Mouse (Mus musculus) midbrain, embryonic 12.5 days (tissue): Measurements from ENCODE around the gene Tmcc1. TPM values are rescaled to one million over a fixed set of nuclear protein-coding genes. Genes with fewer than 3 reads are reported as not detected.

Source experiments
- ATAC-seq: fragments of 200-750 bp; cut with Nextera tagmentation; 2 replicates; pipeline ENCODE4 v1.8.0; 2017; ENCODE audit warnings: low read depth, moderate TSS enrichment, moderate library complexity; ENCODE audit not compliant: low FRiP score
- H3K27ac ChIP-seq: fragments of 300-500 bp; sonication (generic); replicated peaks from 2 replicates; pipeline ENCODE4 v1.5.1; 2016; ENCODE audit warnings: mild to moderate bottlenecking
- H3K27me3 ChIP-seq: fragments of 300-500 bp; sonication (generic); 2 replicates; pipeline ENCODE4 v1.6.1; 2016; ENCODE audit warnings: mild to moderate bottlenecking
- H3K36me3 ChIP-seq: fragments of 300-500 bp; sonication (generic); 2 replicates; pipeline ENCODE4 v1.6.1; 2016
- H3K4me1 ChIP-seq: fragments of 300-500 bp; sonication (generic); 2 replicates; pipeline ENCODE4 v1.6.1; 2016
- H3K4me2 ChIP-seq: fragments of 300-500 bp; sonication (generic); replicated peaks from 2 replicates; pipeline ENCODE4 v1.6.1; 2016; ENCODE audit warnings: mild to moderate bottlenecking, moderate library complexity
- H3K4me3 ChIP-seq: fragments of 300-500 bp; sonication (generic); 2 replicates; pipeline ENCODE4 v1.5.1; 2016; ENCODE audit warnings: mild to moderate bottlenecking
- H3K9ac ChIP-seq: fragments of 300-500 bp; sonication (generic); replicated peaks from 2 replicates; pipeline ENCODE4 v1.6.1; 2016; ENCODE audit warnings: mild to moderate bottlenecking, moderate library complexity
- H3K9me3 ChIP-seq: fragments of 300-500 bp; sonication (generic); 2 replicates; pipeline ENCODE4 v1.6.1; 2016; ENCODE audit warnings: mild to moderate bottlenecking
- WGBS: fragments of 180-500 bp; shearing (Covaris S2); methylation state at CpG from one replicate; pipeline ENCODE4 v1.1.7; 2016; 5-methylcytosine and 5-hydroxymethylcytosine counted together
- polyA plus RNA-seq: library from polyadenylated mRNA; unstranded; fragments of >200 nt; fragmentation: Nextera tagmentation; extraction: Ambion mirVana; gene quantifications from 2 replicates; pipeline ENCODE4 v1.2.1, GENCODE M21; 2016

Gene Tmcc1
- polyA plus RNA-seq, 1 experiment from 2014 or later = 31.2 TPM

GRCm38 (mm10) chr6:115972083-115972764 is 221.1 kb downstream of the Tmcc1 start:
- H3K27ac ChIP-seq = no peak overlapping the region

DNA sequence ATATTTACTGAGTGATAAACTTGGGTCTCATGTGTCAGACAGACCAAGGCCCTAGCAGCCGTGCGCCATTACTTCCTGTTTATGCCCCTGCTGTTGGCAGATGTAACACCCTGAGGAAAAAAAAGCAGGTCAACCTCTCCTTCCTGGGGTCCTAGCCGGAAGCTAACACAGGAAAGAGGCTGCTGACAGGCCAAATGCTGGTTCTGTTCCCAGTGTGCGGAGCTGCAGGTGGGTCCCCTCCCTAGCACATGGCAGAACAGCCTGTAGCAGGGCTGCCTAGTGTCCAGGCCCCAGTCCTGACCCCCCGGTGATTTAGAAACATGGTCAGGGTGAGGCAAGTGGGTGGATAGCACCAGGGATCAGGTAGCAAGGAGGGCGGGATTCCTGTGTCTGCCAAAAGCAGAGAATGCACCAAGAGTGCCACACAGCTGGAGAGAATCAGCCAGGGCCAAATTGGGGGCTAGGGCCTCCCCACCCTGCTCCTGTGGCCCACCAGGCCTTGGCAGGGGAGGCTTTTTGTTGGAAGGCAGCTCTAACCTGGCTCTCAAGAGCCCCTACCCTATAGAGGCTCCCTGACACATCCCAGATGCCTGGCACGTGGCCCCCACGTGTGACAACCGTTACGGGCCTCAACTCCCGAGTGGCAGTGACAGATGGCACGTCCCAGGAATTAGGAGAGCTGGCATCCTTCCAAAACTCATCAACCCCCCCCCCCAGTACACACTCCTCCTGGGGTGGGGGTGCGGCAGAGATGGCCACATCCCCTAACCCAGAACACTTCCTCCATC is 221.8 kb downstream of the Tmcc1 start:
- peaks cover 20% of the 10 kb centered on the region for H3K4me1 ChIP-seq
- H3K9me3 ChIP-seq = no peaks in the 10 kb centered on the region
- no peak overlapping the region for H3K27ac ChIP-seq
- H3K36me3 ChIP-seq = no peaks in the 10 kb centered on the region
- ATAC-seq = no peak
- H3K4me2 ChIP-seq = no peak overlapping the region
- H3K27me3 ChIP-seq = no peaks in the 10 kb centered on the region
- WGBS = 77% methylated on average over 13 of the region's 13 CpGs
- no peak overlapping the region for H3K4me3 ChIP-seq
- no peak overlapping the region for H3K9ac ChIP-seq

More at GRCm38 (mm10) chr6:115972083-115972764, 221.1 kb downstream of the Tmcc1 start:
- no peak overlapping the region for H3K9ac ChIP-seq
- H3K9me3 ChIP-seq = no peaks in the 10 kb centered on the region
- H3K27me3 ChIP-seq = no peaks in the 10 kb centered on the region
- no peaks in the 10 kb centered on the region for H3K36me3 ChIP-seq
- peaks cover 20% of the 10 kb centered on the region for H3K4me1 ChIP-seq
- WGBS = 83% methylated on average over 7 of the region's 7 CpGs
- no peak for ATAC-seq
- H3K4me3 ChIP-seq = no peak overlapping the region
- no peak overlapping the region for H3K4me2 ChIP-seq

DNA sequence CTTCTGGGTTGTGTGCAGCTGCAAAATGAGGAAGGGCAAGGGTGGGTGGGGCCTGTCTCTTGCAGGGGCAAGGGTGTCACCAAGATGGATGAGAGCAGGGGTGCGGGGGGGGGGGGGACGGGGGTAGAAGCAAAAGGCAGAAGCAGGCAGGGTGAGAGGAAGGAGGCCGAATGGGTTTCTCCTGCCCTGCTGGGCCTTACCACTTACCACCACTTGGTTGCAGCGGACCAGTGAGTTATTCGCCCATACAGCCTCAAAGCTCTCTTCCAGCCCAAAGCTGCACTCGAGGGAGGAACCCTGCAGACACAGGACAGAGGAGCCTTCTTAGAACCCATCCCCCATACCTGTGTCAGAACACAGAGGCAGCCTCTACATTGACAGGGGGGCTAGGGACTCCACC is 223.3 kb downstream of the Tmcc1 start:
- WGBS = 58% methylated on average over 4 of the region's 6 CpGs
- Histone ChIP-seq H3K9ac (no peak overlapping the region), H3K4me3 (no peak overlapping the region), H3K36me3 (no peaks in the 10 kb centered on the region), H3K4me1 (peaks cover 20% of the 10 kb centered on the region), H3K4me2 (no peak overlapping the region), H3K9me3 (no peaks in the 10 kb centered on the region), H3K27me3 (no peaks in the 10 kb centered on the region), H3K27ac (no peak overlapping the region)
- no peak for ATAC-seq

- no peak overlapping the region for H3K9ac ChIP-seq
- WGBS = 74% methylated on average over 9 of the region's 9 CpGs
Observed at GRCm38 (mm10) chr6:115969103-115969502, 224.2 kb downstream of the Tmcc1 start.

DNA sequence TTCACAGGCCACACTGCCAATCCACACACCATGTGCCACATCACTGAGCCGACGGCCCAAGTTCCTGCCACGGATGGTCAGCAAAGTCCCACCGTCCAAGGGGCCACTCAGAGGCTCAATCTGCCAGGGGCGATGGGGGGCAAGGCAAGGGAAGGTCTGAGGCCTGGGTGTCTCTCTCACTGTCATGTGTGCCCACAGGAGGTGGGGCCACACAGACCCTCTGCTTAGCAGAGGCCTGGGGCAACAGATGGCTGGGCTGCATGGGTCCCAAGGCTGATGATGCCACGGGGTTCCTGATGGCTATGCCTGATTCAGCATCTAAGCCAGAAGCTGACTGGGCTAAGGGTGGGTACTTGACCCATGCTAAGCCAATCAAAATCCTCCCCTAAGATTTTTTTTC is 224.6 kb downstream of the Tmcc1 start:
- H3K27ac ChIP-seq = no peak overlapping the region; the same call in 1 of the 2 replicates
- 78% methylated on average over 6 of the region's 6 CpGs for WGBS
- ATAC-seq = no peak

More at GRCm38 (mm10) chr6:115969103-115969502, 224.2 kb downstream of the Tmcc1 start:
- peaks cover 19% of the 10 kb centered on the region for H3K4me1 ChIP-seq
- no peaks in the 10 kb centered on the region for H3K36me3 ChIP-seq
- no peaks in the 10 kb centered on the region for H3K27me3 ChIP-seq
- H3K4me2 ChIP-seq = no peak overlapping the region
- H3K27ac ChIP-seq = no peak overlapping the region; the same call in 1 of the 2 replicates
- no peak for ATAC-seq
- no peak overlapping the region for H3K4me3 ChIP-seq
- no peaks in the 10 kb centered on the region for H3K9me3 ChIP-seq

More for the DNA sequence above, 224.6 kb downstream of the Tmcc1 start:
- no peak overlapping the region for H3K4me2 ChIP-seq
- no peaks in the 10 kb centered on the region for H3K9me3 ChIP-seq
- H3K9ac ChIP-seq = no peak overlapping the region
- H3K4me3 ChIP-seq = no peak overlapping the region
- peaks cover 18% of the 10 kb centered on the region for H3K4me1 ChIP-seq
- H3K36me3 ChIP-seq = no peaks in the 10 kb centered on the region
- H3K27me3 ChIP-seq = 0 out of 2 replicates have a peak, but pooled peaks cover under 1% of the 10 kb centered on the region

Other genes with a start within 250 kb of the Tmcc1 start
- gene H1foo, start 248.5 kb downstream of the Tmcc1 start, polyA plus RNA-seq = not detected in 2 replicates
- gene Plxnd1, start 198.5 kb downstream of the Tmcc1 start, polyA plus RNA-seq = 15.1 and 15.9 TPM in 2 replicates
- 65.0 and 68.2 TPM in 2 replicates for gene Washc2, start 14.6 kb upstream of the Tmcc1 start, polyA plus RNA-seq
- 12.3 and 13.6 TPM in 2 replicates for gene Zfand4, start 70.7 kb upstream of the Tmcc1 start, polyA plus RNA-seq
- gene March8, start 144.5 kb upstream of the Tmcc1 start, polyA plus RNA-seq = 54.6 and 65.9 TPM in 2 replicates